Mouse (Mus musculus) stomach, embryonic 16.5 days (tissue): ENCODE results near the gene Slc10a7. TPM values are rescaled to one million over a fixed set of nuclear protein-coding genes. Genes with fewer than 3 reads are reported as not detected.
A peak's percentile ranks its signal among the peaks of the same experiment; 100 is the strongest.

Experiments used
- ATAC-seq: fragments of 200-750 bp; cut with Nextera tagmentation; 2 replicates; pipeline ENCODE4 v1.8.0; 2017; ENCODE audit warnings: moderate number of reproducible peaks, moderate TSS enrichment; ENCODE audit not compliant: insufficient read depth, low FRiP score
- H3K27ac ChIP-seq: fragments of 300-500 bp; sonication (generic); 2 replicates; pipeline ENCODE4 v1.5.1; 2014; ENCODE audit warnings: low read length
- H3K27me3 ChIP-seq: fragments of 300-500 bp; sonication (generic); 2 replicates; pipeline ENCODE4 v1.6.1; 2014; ENCODE audit warnings: low read length, control low read depth, mixed read lengths; ENCODE audit not compliant: control insufficient read depth, insufficient read depth
- H3K36me3 ChIP-seq: fragments of 300-500 bp; sonication (generic); 2 replicates; pipeline ENCODE4 v1.6.1; 2014; ENCODE audit warnings: low read length; ENCODE audit not compliant: control insufficient read depth, insufficient read depth
- H3K4me1 ChIP-seq: fragments of 300-500 bp; sonication (generic); 2 replicates; pipeline ENCODE4 v1.6.1; 2014; ENCODE audit warnings: low read length, control low read depth, mixed read lengths; ENCODE audit not compliant: control insufficient read depth, insufficient read depth
- H3K4me2 ChIP-seq: fragments of 300-500 bp; sonication (generic); 2 replicates; pipeline ENCODE4 v1.6.1; 2014; ENCODE audit warnings: low read depth, low read length, mixed read lengths
- H3K4me3 ChIP-seq: fragments of 300-500 bp; sonication (generic); replicated peaks from 2 replicates; pipeline ENCODE4 v1.5.1; 2014; ENCODE audit warnings: mild to moderate bottlenecking, low read length
- H3K9ac ChIP-seq: fragments of 300-500 bp; sonication (generic); 2 replicates; pipeline ENCODE4 v1.6.1; 2014; ENCODE audit warnings: low read length
- H3K9me3 ChIP-seq: fragments of 300-500 bp; sonication (generic); replicated peaks from 2 replicates; pipeline ENCODE4 v1.6.1; 2016; ENCODE audit warnings: low read length, control low read depth; ENCODE audit not compliant: control insufficient read depth
- WGBS: fragments of 180-500 bp; shearing (Covaris S2); extraction: QIAGEN DNeasy Blood & Tissue Kit; methylation state at CpG from one replicate; pipeline ENCODE4 v1.1.7; 2014; 5-methylcytosine and 5-hydroxymethylcytosine counted together
- polyA plus RNA-seq: library from polyadenylated mRNA; unstranded; fragments of >200 nt; fragmentation: Nextera tagmentation; extraction: Ambion mirVana; gene quantifications from 2 replicates; pipeline ENCODE4 v1.2.1, GENCODE M21; 2015

The Slc10a7 gene
- polyA plus RNA-seq, 1 experiment from 2014 or later: 20.8 TPM

DNA sequence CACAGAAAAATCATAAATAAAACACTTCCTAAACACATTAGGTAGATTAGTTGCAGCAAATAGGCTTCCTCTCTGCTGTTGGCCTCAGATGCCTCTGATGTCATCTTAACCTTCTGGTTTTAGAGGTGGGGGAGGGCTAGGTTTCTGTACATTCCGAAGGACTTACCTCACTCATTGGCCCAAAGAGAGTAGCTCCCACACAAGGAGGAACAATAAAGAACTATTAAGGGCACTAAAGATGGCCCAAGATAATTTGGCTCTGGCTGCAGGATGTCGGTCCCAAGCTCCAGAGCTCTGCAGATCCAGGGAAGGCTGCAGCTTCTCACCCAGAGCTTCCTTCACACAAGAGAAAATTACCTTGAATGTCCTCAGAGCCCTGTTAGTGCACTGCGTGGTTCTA lies 75.7 kb downstream of the Slc10a7 start:
- Histone ChIP-seq H3K9ac (no peak overlapping the region), H3K4me3 (no peak overlapping the region), H3K27ac (no peak overlapping the region), H3K36me3 (no peaks in the 10 kb centered on the region), H3K4me2 (no peak overlapping the region), H3K27me3 (no peaks in the 10 kb centered on the region), H3K4me1 (no peaks in the 10 kb centered on the region), H3K9me3 (no peaks in the 10 kb centered on the region)
- ATAC-seq: no peak; the same call in 1 of the 2 replicates
- 47% methylated on average over 3 of the region's 3 CpGs for WGBS

DNA sequence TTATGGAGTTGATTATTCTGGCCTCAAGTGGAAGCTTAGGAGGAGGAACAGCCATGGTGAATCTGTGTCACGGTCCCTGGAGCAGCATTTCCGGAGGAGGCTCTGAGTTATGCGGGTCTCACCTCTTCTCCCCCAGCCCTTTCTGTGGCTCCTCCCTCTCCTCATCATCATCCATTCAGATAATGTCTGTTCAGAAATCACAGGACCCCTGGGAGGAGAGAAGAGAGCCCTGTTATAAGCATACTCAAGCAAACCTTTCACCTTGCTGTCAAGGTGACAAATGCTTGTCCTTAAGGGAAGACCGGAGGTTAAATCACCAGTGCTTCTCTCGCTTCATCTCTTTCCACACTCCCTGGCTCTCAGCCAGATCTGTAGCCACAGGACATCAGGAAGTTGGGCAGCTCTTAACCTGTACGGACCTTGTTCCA lies 86.3 kb downstream of the Slc10a7 start:
- no peaks in the 10 kb centered on the region for H3K27me3 ChIP-seq
- H3K4me3 ChIP-seq: no peak overlapping the region
- whole genome bisulfite sequencing: 36% methylated on average over 6 of the region's 6 CpGs
- no peak for ATAC-seq
- no peaks in the 10 kb centered on the region for H3K36me3 ChIP-seq
- H3K27ac ChIP-seq: no peak overlapping the region
- no peaks in the 10 kb centered on the region for H3K9me3 ChIP-seq
- peaks cover 2% of the 10 kb centered on the region; the same call in 1 of the 2 replicates for H3K4me1 ChIP-seq
- H3K4me2 ChIP-seq: no peak overlapping the region
- H3K9ac ChIP-seq: no peak overlapping the region

DNA sequence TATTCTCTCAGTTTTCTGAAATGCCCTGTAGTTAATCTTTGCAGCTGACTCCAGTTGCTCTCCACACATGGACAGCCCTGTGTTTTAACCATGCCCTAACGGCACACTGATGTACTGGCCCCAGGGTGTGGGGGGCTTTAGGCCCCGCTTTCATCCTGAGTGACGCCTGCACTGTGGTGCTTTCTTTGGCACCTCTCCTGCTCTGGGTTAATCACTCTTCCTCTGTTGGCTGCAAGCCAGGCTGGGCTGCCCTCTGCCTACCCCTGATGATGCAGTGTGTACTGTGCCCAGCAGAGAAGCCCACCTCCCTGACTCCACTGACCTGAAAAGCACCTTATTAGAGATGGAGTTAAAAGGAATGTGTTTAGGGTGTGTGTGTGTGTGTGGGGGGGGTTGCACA lies 89.1 kb downstream of the Slc10a7 start:
- Histone ChIP-seq H3K9ac (no peak overlapping the region), H3K27ac (no peak overlapping the region), H3K4me2 (no peak overlapping the region), H3K36me3 (no peaks in the 10 kb centered on the region), H3K4me3 (no peak overlapping the region), H3K27me3 (no peaks in the 10 kb centered on the region), H3K4me1 (peaks cover 2% of the 10 kb centered on the region; the same call in 1 of the 2 replicates), H3K9me3 (no peaks in the 10 kb centered on the region)
- 27% methylated on average over 3 of the region's 3 CpGs for WGBS
- ATAC-seq: peak; percentile 50; the same call in 1 of the 2 replicates

DNA sequence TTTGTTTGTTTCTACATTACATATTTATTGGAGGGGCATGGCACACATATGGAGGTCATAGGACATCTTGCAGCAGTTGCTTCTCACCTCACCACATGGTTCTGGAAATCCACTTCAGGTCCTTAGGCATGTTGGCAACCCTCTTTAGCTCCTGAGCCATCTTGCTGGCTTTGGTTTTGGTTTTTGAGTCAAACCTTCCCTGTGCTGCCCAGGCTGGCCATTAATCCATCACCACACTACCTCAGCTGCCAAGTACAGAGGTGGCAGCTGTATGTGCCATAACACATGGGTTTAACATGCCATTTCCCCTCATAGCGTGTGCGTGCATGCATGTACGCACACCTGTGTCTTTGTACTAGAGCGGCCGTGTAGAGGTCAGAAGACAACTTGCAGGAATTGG lies 93.9 kb downstream of the Slc10a7 start:
- no peak overlapping the region for H3K4me2 ChIP-seq
- H3K4me3 ChIP-seq: no peak overlapping the region
- peaks cover 2% of the 10 kb centered on the region; the same call in 1 of the 2 replicates for H3K4me1 ChIP-seq
- ATAC-seq: no peak
- no peaks in the 10 kb centered on the region; the same call in 1 of the 2 replicates for H3K36me3 ChIP-seq
- no peak overlapping the region for H3K9ac ChIP-seq
- H3K27me3 ChIP-seq: no peaks in the 10 kb centered on the region
- H3K9me3 ChIP-seq: no peaks in the 10 kb centered on the region
- WGBS: 92% methylated on average over 5 of the region's 5 CpGs
- H3K27ac ChIP-seq: no peak overlapping the region

DNA sequence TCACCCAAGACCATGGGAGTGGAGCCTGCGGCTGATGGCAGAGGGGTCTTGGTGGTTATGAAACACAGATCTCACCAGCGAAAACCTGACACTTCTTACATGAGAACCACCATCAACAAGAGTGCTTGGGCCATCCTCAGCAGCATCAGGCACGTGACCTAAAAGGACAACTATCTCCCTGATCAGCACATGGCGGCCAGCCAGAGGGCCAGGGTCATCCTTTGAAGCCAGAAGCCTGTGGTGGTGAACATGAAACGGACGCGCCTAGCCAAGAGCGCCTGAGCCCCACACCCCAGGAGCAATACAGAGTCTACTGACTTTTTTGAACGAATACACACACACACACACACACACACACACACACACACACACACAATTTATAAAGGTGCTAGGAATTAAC lies 95.3 kb downstream of the Slc10a7 start:
- H3K9me3 ChIP-seq: no peaks in the 10 kb centered on the region
- no peak overlapping the region for H3K4me3 ChIP-seq
- no peaks in the 10 kb centered on the region for H3K27me3 ChIP-seq
- H3K9ac ChIP-seq: no peak overlapping the region
- 94% methylated on average over 9 of the region's 9 CpGs for WGBS
- H3K4me2 ChIP-seq: no peak overlapping the region
- no peaks in the 10 kb centered on the region; the same call in 1 of the 2 replicates for H3K36me3 ChIP-seq
- no peak for ATAC-seq
- H3K4me1 ChIP-seq: no peaks in the 10 kb centered on the region
- H3K27ac ChIP-seq: no peak overlapping the region

DNA sequence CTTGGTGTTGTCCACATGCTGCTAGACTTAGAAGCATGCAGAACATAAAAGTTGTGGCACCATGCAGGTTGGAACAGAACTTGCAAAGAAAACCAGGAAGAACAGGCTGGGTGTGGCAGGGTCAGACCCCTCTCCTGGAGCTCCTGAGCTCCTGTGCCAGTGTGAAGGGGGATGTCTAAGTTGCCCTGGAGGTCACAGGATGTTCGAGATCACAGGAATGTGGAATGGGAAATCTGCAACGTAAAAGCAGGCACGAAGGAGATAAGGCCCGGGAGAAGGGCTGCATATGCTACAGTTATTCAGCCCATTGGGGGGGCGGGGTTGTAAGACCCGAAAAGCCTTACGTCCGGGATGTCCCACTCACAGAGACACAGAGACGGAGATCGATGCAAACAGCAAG lies 100.2 kb downstream of the Slc10a7 start:
- Histone ChIP-seq H3K9ac (no peak overlapping the region), H3K27ac (no peak overlapping the region), H3K4me1 (no peaks in the 10 kb centered on the region), H3K4me2 (no peak overlapping the region), H3K9me3 (no peaks in the 10 kb centered on the region), H3K4me3 (no peak overlapping the region), H3K27me3 (no peaks in the 10 kb centered on the region), H3K36me3 (no peaks in the 10 kb centered on the region; the same call in 1 of the 2 replicates)
- 82% methylated on average over 10 of the region's 10 CpGs for WGBS
- ATAC-seq: no peak

DNA sequence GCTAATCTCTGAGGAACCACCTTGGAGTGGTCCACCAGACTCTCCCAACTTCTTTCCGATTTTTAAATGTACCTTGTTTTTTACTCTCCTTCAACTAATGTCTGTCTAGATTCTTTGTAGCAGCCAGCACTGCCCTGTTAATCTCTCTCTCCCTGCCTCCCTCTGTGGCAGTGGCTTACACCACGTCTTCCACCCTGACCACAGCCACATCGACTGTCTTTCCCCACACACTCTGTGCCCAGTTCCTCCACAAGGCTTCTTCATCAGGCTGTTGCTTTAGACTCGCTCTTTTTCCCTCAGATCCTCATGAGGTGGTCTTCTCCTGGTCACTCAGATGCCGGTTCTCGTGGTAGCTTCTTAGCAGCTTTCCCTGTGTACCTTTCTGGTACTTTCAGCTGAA lies 101.9 kb downstream of the Slc10a7 start:
- ATAC-seq: no peak
- WGBS: 91% methylated on average over 6 of the region's 6 CpGs
- Histone ChIP-seq H3K9me3 (no peaks in the 10 kb centered on the region), H3K4me3 (no peak overlapping the region), H3K4me1 (no peaks in the 10 kb centered on the region), H3K4me2 (no peak overlapping the region), H3K27me3 (no peaks in the 10 kb centered on the region), H3K9ac (no peak overlapping the region), H3K27ac (no peak overlapping the region), H3K36me3 (no peaks in the 10 kb centered on the region; the same call in 1 of the 2 replicates)

DNA sequence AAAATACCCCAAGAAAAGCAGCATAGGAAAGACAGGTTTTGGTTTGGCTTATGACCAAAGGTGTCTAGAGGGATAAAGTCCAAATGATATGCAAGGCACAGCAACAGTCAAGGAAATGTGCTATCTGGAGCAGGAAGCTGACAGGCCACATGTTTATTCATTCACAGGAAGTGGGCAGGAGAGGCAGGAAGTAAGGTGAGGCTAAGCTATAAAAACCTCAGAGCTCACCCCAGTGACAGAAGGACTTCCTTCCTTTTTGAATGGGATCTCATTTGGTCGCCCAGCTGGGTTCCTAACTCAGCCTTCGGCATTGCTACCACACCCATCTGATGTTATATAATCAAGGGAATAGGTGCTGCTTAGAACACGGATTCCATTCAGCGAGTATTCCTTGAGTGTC lies 113.2 kb downstream of the Slc10a7 start:
- H3K27me3 ChIP-seq: no peaks in the 10 kb centered on the region
- no peak for ATAC-seq
- peaks cover 9% of the 10 kb centered on the region; the same call in 1 of the 2 replicates for H3K4me1 ChIP-seq
- H3K9ac ChIP-seq: no peak overlapping the region
- H3K4me3 ChIP-seq: no peak overlapping the region
- no peak overlapping the region for H3K27ac ChIP-seq
- 72% methylated on average over 4 of the region's 4 CpGs for WGBS
- no peaks in the 10 kb centered on the region for H3K36me3 ChIP-seq
- no peaks in the 10 kb centered on the region for H3K9me3 ChIP-seq
- no peak overlapping the region for H3K4me2 ChIP-seq

DNA sequence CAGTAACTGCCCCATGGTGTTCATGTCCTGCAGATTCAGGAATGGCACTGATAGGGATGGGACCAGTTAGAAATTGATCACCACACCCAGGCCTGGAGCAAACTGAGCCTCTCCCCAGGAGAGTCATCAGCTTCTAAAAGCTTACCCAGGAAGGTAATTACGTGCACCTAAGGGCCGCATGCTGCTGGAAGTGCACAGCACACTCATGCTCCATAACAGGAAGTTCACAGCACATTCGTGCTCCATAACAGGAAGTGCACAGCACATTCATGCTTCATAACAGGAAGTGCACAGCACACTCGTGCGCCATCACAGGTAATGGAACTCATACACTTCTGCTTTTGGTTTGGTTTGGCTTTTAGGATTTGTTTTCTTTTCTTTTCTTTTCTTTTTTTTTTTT lies 114.8 kb downstream of the Slc10a7 start:
- Histone ChIP-seq H3K4me1 (peaks cover 9% of the 10 kb centered on the region; the same call in 1 of the 2 replicates), H3K4me3 (no peak overlapping the region), H3K27ac (no peak overlapping the region), H3K9ac (no peak overlapping the region), H3K36me3 (no peaks in the 10 kb centered on the region; the same call in 1 of the 2 replicates), H3K4me2 (no peak overlapping the region), H3K9me3 (no peaks in the 10 kb centered on the region), H3K27me3 (no peaks in the 10 kb centered on the region)
- ATAC-seq: no peak
- WGBS: 77% methylated on average over 5 of the region's 5 CpGs
